Mouse (Mus musculus): Measurements from ENCODE around the gene Lamb1. TPM values are rescaled to one million over a fixed set of nuclear protein-coding genes. Genes with fewer than 3 reads are reported as not detected.

Lamb1 gene
- polyA plus RNA-seq, 1 experiment from 2014 or later = 68.1 TPM

DNA sequence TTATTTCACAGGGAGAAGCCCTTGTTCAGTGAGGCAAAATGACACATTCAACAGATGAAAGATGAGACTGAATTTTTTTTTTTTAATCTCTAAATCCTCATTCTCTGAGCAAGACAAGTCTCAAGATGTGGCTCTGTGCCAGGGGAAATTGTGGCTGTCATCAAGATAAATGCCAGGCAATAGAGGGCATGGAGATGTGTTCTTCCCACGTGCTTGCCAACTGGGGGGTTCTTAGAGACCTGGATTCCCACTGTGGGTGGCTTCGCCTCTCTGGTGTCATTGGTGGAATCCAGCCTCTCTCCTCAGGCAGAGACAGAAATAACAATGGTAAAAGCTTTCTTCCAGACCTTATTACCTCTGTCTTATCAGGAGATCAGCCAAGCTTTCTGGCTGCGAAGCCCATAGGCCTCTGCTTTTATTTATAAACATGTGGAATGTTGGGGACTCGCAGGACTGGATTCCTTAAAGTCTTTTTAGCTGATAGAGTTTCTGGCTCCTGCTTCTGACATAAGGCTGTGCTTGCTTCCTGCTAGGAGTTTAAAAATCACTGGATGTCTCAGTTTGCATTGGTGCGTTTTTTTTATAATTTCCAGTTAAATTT, 41.1 kb downstream of the Lamb1 start:
- no peak for ATAC-seq (ENCODE audit: insufficient number of reproducible peaks, low FRiP score, low TSS enrichment, low read depth)
- Histone ChIP-seq H3K9me3 (no peaks in the 10 kb centered on the region), H3K27ac (peak overlapping the region; percentile 35; the same call in 1 of the 2 replicates), H3K4me1 (0 out of 2 replicates have a peak, but pooled peaks cover 6% of the 10 kb centered on the region), H3K4me2 (no peak overlapping the region), H3K9ac (no peak overlapping the region), H3K27me3 (no peaks in the 10 kb centered on the region), H3K36me3 (peaks cover 86% of the 10 kb centered on the region), H3K4me3 (no peak overlapping the region)
- 59% methylated on average over 5 of the region's 5 CpGs for WGBS

DNA sequence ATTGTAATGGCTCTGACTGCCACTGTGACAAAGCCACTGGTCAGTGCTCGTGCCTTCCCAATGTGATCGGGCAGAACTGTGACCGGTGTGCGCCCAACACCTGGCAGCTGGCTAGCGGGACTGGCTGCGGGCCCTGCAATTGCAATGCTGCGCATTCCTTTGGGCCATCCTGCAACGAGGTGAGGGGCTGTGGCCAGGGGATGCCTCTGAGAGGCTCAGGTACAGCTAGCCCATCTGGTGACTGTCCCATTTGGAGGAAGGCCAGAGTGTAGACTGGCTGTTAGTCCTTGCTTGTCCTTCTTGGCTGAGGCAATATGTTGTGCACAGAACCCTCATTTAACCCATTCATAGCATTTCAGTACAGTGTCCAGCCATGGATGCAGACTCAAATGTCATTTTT, 42.0 kb downstream of the Lamb1 start:
- 90% methylated on average over 8 of the region's 8 CpGs for WGBS
- H3K36me3 ChIP-seq = peaks cover 86% of the 10 kb centered on the region
- no peak for ATAC-seq (ENCODE audit: insufficient number of reproducible peaks, low FRiP score, low TSS enrichment, low read depth)

DNA sequence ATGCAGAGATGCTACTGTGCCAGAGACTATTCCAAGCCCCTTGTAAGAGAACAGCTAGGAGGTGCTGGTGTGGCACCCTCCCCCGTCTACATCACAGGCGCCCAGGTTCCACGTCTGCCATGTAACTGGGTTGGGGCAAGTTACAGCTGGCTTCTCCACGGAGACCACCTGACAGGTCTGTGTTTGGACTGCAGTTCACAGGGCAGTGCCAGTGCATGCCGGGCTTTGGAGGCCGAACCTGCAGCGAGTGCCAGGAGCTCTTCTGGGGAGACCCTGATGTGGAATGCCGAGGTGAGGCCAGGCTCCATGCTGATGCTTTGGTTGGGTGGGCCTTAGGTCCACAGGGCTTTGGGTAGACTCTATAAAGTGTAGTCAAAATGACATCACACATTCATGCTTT, 42.7 kb downstream of the Lamb1 start:
- no peaks in the 10 kb centered on the region for H3K27me3 ChIP-seq
- WGBS = 89% methylated on average over 8 of the region's 8 CpGs
- no peak overlapping the region for H3K27ac ChIP-seq
- ATAC-seq (ENCODE audit: insufficient number of reproducible peaks, low FRiP score, low TSS enrichment, low read depth) = no peak
- H3K4me2 ChIP-seq = no peak overlapping the region
- no peak overlapping the region for H3K9ac ChIP-seq
- H3K4me3 ChIP-seq = no peak overlapping the region
- H3K9me3 ChIP-seq = no peaks in the 10 kb centered on the region
- peaks cover 86% of the 10 kb centered on the region for H3K36me3 ChIP-seq
- 0 out of 2 replicates have a peak, but pooled peaks cover 3% of the 10 kb centered on the region for H3K4me1 ChIP-seq

More for the DNA sequence above, 42.0 kb downstream of the Lamb1 start:
- H3K4me2 ChIP-seq = no peak overlapping the region
- no peaks in the 10 kb centered on the region for H3K27me3 ChIP-seq
- H3K9ac ChIP-seq = no peak overlapping the region
- no peak overlapping the region for H3K27ac ChIP-seq
- no peaks in the 10 kb centered on the region for H3K9me3 ChIP-seq
- H3K4me1 ChIP-seq = 0 out of 2 replicates have a peak, but pooled peaks cover 6% of the 10 kb centered on the region
- no peak overlapping the region for H3K4me3 ChIP-seq

DNA sequence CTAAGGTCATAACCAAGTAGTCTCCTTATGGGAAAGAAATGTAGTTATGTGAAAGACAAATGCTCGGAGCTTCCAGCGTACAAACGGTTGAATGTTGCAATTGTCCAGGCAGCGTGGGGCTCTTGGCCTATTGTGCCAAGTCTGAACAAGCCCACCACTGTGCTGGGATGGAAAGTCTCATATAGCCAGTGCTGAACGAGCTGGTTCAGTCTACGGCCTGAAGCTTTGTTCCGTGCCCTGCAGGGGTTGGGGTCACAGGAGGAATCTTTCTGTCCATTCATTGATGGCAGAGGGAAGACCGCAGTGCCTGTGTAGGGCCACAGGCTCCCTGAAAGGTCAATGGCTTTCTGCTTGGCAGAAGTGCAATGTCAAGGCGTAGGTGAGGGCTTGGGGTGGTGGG, 45.7 kb downstream of the Lamb1 start:
- Histone ChIP-seq H3K36me3 (peaks cover 85% of the 10 kb centered on the region), H3K27ac (no peak overlapping the region), H3K4me3 (no peak overlapping the region), H3K9me3 (no peaks in the 10 kb centered on the region), H3K4me2 (no peak overlapping the region), H3K4me1 (0 out of 2 replicates have a peak, but pooled peaks cover 3% of the 10 kb centered on the region), H3K9ac (no peak overlapping the region), H3K27me3 (no peaks in the 10 kb centered on the region)
- 76% methylated on average over 9 of the region's 9 CpGs for WGBS
- no peak for ATAC-seq (ENCODE audit: insufficient number of reproducible peaks, low FRiP score, low TSS enrichment, low read depth)

DNA sequence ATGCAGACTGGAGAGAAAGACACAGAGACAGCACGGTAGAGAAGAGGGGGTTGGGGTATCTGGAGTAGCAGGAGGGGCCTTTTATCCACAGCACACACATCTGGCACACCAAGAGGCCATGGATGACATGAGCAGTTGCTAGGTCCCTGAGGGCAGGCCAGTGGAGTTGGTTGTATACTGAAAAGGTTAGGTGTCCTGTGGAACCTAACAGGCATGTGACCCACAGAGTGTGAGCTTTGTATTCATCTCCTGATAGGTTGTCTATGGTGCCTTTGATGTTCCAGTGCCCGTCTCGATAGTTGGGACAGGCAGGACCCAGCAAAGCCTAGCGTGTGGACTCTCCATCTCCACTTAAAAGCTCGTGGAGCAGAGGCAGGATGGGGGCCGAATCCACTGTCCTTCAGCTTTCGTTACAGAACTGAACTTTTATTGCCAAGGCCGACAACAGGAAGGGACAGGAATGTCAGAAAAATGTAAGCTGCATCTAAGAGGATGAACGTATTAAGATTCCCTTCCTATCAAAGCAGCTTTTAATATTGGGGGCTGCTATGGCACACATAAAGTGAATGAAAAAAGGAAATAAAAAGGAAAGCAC, 46.7 kb downstream of the Lamb1 start:
- no peak overlapping the region for H3K4me3 ChIP-seq
- no peak overlapping the region for H3K4me2 ChIP-seq
- no peaks in the 10 kb centered on the region for H3K27me3 ChIP-seq
- no peak overlapping the region for H3K27ac ChIP-seq
- no peak overlapping the region for H3K9ac ChIP-seq
- 0 out of 2 replicates have a peak, but pooled peaks cover 3% of the 10 kb centered on the region for H3K4me1 ChIP-seq
- no peak for ATAC-seq (ENCODE audit: insufficient number of reproducible peaks, low FRiP score, low TSS enrichment, low read depth)
- 80% methylated on average over 9 of the region's 9 CpGs for WGBS
- peaks cover 88% of the 10 kb centered on the region for H3K36me3 ChIP-seq
- no peaks in the 10 kb centered on the region for H3K9me3 ChIP-seq

DNA sequence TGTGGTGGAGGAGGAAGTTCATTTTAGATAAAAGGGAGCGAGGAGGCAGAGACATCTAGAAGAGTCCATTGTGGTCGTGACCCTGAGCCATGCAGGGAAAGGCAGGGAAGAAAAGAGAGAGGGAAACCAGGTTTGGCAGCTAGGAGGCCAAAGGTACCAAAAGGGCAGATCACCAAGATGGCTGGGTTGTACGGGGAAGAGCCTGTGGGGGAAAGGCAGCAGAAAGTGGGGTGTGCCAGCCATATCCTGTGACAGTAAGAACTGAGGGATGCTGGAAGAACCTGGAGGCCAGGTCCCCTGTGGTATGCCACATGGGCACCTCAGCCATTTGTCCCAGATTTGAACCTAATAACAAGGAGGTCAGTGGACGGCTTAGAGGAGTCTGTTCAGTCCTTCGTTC, 47.2 kb downstream of the Lamb1 start:
- Histone ChIP-seq H3K4me1 (no peaks in the 10 kb centered on the region), H3K9me3 (no peaks in the 10 kb centered on the region), H3K36me3 (peaks cover 88% of the 10 kb centered on the region), H3K27me3 (no peaks in the 10 kb centered on the region), H3K27ac (no peak overlapping the region), H3K4me2 (no peak overlapping the region), H3K4me3 (no peak overlapping the region), H3K9ac (no peak overlapping the region)
- ATAC-seq (ENCODE audit: insufficient number of reproducible peaks, low FRiP score, low TSS enrichment, low read depth) = no peak
- 87% methylated on average over 5 of the region's 5 CpGs for WGBS

DNA sequence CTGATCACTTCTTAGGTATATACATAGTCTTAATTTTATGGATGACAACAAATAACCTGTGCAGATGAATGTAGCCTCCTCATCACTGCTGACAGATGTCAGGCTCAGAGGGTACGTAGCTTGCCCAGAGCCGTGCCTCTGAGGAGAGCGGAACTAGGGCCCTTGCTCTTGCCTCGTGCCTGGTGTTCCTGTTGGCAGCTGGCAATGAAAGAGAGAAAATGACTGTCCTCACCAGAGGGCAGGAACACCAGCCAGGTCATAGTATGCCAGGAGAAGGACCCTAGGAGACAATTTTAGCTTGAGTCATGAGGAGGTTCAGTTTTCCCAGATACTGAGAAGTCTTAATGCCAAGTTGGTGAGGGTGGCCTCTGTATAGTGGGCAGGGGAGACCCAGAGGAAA, 48.1 kb downstream of the Lamb1 start:
- H3K9ac ChIP-seq = no peak overlapping the region
- WGBS = 86% methylated on average over 4 of the region's 4 CpGs
- no peak overlapping the region for H3K27ac ChIP-seq
- no peak for ATAC-seq (ENCODE audit: insufficient number of reproducible peaks, low FRiP score, low TSS enrichment, low read depth)
- no peaks in the 10 kb centered on the region for H3K27me3 ChIP-seq
- no peak overlapping the region for H3K4me3 ChIP-seq
- no peak overlapping the region for H3K4me2 ChIP-seq
- peaks cover 87% of the 10 kb centered on the region for H3K36me3 ChIP-seq
- H3K9me3 ChIP-seq = no peaks in the 10 kb centered on the region
- H3K4me1 ChIP-seq = no peaks in the 10 kb centered on the region

DNA sequence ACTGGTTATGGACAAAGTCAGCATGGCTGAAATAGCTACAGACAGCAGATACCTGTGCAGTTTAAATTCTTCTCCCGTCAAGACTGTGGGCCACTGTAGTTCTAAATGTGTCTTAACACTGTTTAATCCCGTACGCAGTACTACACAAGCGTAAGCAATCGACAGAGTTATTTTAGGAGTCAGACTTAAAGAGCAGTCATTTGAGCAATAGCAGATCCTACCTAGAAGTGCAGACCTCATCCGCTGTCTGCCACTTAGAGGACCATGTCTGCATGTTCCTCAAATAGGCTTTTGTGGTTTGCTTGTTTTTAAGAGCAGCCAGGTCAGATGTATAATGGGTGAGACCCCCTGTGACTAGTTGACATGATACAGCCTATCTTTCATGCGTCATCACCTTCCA, 49.3 kb downstream of the Lamb1 start:
- Histone ChIP-seq H3K9me3 (no peaks in the 10 kb centered on the region), H3K9ac (no peak overlapping the region), H3K4me1 (no peaks in the 10 kb centered on the region), H3K36me3 (peaks cover 81% of the 10 kb centered on the region), H3K4me3 (no peak overlapping the region), H3K27me3 (no peaks in the 10 kb centered on the region), H3K27ac (no peak overlapping the region), H3K4me2 (no peak overlapping the region)
- WGBS = 95% methylated on average over 7 of the region's 7 CpGs
- ATAC-seq (ENCODE audit: insufficient number of reproducible peaks, low FRiP score, low TSS enrichment, low read depth) = no peak

DNA sequence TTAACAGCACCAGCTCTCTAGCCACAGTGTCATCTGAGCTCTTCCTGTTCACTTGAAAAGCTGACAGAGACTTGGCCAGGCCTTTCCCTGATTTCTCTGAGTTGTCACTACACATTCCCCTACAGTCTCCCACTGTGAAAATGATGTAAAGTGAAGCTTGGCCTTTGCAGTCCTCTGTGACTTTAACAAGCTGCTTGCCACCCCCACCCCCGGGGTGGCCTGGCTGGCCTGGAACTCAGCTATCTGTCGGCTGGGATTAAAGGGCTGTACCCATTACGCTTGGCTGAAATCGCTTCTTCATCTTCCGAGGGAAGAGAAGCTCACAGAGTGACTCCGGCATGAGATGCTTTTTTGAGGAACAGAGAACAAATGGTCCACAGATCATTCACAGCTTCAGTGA, 50.9 kb downstream of the Lamb1 start:
- 80% methylated on average over 6 of the region's 6 CpGs for WGBS
- Histone ChIP-seq H3K4me2 (no peak overlapping the region), H3K4me3 (no peak overlapping the region), H3K4me1 (peaks cover 4% of the 10 kb centered on the region), H3K36me3 (peaks cover 73% of the 10 kb centered on the region), H3K27me3 (no peaks in the 10 kb centered on the region), H3K9me3 (no peaks in the 10 kb centered on the region), H3K27ac (no peak overlapping the region), H3K9ac (no peak overlapping the region)
- no peak for ATAC-seq (ENCODE audit: insufficient number of reproducible peaks, low FRiP score, low TSS enrichment, low read depth)

DNA sequence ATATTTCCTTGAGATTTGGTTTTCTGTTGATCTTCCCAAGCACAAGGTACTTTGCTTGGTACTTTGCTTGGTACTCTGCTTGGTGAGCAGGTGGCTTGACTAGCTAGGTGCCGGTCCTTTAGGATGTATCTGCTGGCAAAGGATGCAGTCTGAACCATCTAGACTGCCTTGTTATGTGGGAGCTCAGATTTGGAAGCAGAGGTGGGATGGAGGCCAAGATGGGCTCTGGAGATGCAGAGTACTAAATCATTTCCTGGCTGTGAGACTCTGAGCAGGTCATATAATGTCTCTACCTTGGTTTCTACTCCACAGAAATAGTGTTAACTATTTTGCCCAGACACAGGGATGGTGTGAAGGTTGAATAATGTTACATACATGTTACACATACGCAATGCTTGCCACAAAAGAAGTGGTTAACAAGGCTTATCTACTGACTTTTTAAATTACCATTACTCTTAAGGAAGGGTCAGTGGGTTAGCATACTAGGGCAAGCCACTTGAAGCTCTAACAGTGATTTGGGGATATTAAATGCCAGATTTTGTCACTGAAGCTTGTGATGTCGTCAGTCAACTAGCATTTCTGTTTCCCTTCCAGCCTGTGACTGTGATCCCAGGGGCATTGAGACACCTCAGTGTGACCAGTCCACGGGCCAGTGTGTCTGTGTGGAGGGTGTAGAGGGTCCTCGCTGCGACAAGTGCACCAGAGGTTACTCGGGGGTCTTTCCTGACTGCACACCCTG, 52.8 kb downstream of the Lamb1 start:
- 89% methylated on average over 7 of the region's 7 CpGs for WGBS
- ATAC-seq (ENCODE audit: insufficient number of reproducible peaks, low FRiP score, low TSS enrichment, low read depth) = no peak

DNA sequence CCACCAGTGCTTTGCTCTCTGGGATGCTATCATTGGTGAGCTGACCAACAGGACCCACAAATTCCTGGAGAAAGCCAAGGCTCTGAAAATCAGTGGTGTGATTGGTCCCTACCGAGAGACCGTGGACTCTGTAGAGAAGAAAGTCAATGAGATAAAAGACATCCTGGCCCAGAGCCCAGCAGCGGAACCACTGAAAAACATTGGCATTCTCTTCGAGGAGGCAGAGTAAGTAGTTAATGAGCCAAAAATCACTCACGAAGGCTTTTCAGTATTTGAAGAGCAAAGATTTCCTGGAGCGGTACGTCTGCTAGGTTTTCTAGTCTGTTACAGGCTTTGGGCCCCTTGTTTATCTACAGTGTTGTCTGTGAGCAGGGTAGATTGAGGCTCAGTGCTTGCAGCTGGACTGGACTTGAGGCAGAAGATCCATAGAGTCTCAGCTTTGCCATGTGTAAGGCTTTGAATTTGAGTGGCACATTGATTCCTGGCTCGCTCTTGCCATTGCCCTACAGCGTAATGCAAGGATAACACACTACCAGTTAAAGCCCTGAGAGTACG, 53.5 kb downstream of the Lamb1 start:
- no peak overlapping the region for H3K4me2 ChIP-seq
- peaks cover 59% of the 10 kb centered on the region for H3K36me3 ChIP-seq
- H3K4me3 ChIP-seq = no peak overlapping the region
- H3K9ac ChIP-seq = no peak overlapping the region
- no peak for ATAC-seq (ENCODE audit: insufficient number of reproducible peaks, low FRiP score, low TSS enrichment, low read depth)
- H3K27me3 ChIP-seq = no peaks in the 10 kb centered on the region
- no peak overlapping the region for H3K27ac ChIP-seq
- WGBS = 80% methylated on average over 10 of the region's 10 CpGs
- peaks cover 11% of the 10 kb centered on the region for H3K4me1 ChIP-seq
- no peaks in the 10 kb centered on the region for H3K9me3 ChIP-seq

More for the DNA sequence above, 52.8 kb downstream of the Lamb1 start:
- Histone ChIP-seq H3K4me1 (peaks cover 11% of the 10 kb centered on the region), H3K27ac (no peak overlapping the region), H3K36me3 (peaks cover 59% of the 10 kb centered on the region), H3K9ac (no peak overlapping the region), H3K27me3 (no peaks in the 10 kb centered on the region), H3K4me2 (no peak overlapping the region), H3K4me3 (no peak overlapping the region), H3K9me3 (no peaks in the 10 kb centered on the region)

DNA sequence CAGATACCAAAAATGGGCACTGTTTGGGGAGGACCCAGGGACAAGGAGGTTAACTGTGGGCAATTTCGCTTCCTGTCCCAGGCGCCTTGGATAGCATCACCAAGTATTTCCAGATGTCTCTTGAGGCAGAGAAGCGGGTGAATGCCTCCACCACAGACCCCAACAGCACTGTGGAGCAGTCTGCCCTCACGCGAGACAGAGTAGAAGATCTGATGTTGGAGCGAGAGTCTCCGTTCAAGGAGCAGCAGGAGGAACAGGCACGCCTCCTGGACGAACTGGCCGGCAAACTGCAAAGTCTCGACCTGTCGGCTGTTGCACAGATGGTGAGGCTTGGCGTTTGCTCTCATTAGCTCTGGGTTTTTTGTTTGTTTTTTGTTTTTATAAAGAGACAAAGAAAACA, 55.8 kb downstream of the Lamb1 start:
- Histone ChIP-seq H3K9ac (no peak overlapping the region), H3K4me2 (no peak overlapping the region), H3K36me3 (peaks cover 58% of the 10 kb centered on the region), H3K27ac (peak overlapping the region; percentile 38; the same call in 1 of the 2 replicates), H3K4me3 (no peak overlapping the region), H3K27me3 (no peaks in the 10 kb centered on the region), H3K4me1 (peaks cover 11% of the 10 kb centered on the region), H3K9me3 (no peaks in the 10 kb centered on the region)
- 34% methylated on average over 13 of the region's 13 CpGs for WGBS
- ATAC-seq (ENCODE audit: insufficient number of reproducible peaks, low FRiP score, low TSS enrichment, low read depth) = no peak
